Mouse (Mus musculus) urinary bladder, postnatal 25 days (tissue): ENCODE measurements around the gene Fam69b.

Experiments
- DNase-seq: peaks from one replicate; pipeline ENCODE4 v3.0.0; 2022; ENCODE audit warnings: low spot score

Fam69b gene

DNA sequence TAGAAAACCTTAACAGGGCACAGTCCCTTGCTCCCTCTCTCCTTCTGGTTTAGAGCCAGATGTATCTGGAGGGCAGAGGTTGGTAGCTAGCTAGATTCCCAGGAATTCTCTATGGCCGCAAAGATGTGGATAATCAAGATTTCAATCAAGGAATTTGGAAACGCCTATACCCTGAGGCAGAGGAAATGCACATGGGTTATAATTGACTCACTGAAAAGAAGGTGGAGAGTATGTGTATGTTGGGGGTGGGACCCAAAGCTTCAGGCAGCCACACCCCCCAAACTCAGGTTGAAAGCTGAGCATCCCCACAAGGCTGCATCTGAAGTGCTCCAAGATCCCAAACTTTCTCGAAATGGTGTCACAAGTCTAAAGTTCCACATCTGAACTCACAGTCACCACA lies 29.8 kb upstream of the Fam69b start:
- DNase-seq, result no peak

DNA sequence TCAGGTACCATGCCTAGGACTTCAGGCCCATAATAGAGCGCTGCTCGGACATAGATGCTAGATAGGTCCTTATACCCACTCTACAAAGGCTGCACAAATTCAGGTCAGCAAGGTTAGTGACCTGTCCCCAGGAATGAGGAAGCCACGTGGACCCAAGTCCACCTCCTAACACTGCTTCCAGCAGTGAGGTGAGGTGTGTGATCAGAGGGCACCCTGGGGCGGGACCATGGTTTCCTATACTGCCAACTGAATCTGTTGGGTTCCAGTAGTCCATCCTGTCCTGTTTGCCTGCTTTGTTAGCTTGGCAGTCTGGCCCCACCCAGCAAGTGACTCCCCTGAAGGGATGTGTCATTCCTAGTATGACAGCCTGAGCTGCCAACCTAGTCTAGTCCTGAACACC lies 28.3 kb upstream of the Fam69b start:
- no peak for DNase-seq

- no peak for DNase-seq
Measured at GRCm38 (mm10) chr2:26600664-26601063, 27.6 kb upstream of the Fam69b start.

- no peak for DNase-seq
Measured at GRCm38 (mm10) chr2:26601595-26601994, 26.7 kb upstream of the Fam69b start.

DNA sequence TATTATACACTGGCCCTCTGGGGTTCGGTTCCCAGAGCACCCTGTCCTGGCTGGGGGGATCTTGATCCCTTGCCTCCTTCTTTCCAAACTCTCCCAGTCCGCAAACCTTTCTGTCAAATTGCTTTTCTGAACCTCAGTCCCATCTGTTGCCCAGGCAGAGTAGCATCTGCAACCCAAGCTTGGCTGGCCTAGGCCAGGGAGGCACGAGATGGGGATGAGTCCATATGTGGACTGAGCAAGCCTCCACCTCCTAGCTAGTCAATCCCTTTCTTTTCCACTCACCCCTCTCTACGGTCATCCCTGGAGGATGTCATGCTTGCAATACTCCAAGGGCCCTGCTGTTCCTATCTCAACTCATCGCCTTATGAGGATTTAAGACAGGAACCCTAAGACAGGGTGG lies 25.6 kb upstream of the Fam69b start:
- no peak for DNase-seq

DNA sequence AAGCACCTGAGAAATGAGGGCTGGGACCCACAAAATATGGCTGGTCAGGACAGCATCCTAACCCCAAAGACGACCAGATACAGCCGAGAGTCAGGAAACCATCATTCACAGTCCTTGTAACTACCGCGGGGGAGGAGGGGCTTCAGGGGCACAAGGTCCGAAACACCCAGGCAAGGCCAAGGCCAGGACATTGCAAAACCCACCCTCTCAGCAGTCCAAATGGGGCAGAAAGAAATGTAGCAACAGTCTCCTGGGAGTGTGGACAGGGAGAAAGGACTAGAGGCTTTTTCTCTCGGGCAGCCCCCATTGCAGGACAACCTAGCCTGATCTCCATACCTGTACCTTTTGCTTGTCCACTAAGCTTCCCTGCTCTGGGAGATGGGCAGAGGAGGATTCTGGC lies 25.1 kb upstream of the Fam69b start:
- DNase-seq, result no peak

GRCm38 (mm10) chr2:26603720-26604671 lies 24.3 kb upstream of the Fam69b start, which contains the start of gene Agpat2:
Agpat2 (minus strand) TSS chr2:26604417.
- DNase-seq, result peak; percentile 75

DNA sequence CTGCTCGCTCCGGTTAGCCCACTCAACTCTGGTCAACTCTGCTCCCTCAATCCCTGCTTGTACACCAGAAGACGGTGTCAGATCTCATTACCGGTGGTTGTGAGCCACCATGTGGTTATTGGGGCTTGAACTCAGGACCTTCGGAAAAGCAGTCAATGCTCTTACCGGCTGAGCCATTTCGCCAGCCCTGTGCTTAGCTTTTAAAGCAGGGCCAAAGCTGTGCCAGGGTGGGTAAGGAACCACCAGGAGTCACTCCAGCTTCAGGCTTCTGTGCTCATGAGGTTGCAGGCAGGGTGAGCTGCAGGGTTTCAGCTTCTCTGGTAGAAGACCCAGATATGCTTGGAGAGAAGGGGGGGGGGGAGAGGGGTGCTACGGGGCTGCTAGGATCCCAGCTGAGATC lies 22.9 kb upstream of the Fam69b start:
- no peak for DNase-seq

- DNase-seq, result no peak
Measured at GRCm38 (mm10) chr2:26606579-26606978, 21.7 kb upstream of the Fam69b start.

DNA sequence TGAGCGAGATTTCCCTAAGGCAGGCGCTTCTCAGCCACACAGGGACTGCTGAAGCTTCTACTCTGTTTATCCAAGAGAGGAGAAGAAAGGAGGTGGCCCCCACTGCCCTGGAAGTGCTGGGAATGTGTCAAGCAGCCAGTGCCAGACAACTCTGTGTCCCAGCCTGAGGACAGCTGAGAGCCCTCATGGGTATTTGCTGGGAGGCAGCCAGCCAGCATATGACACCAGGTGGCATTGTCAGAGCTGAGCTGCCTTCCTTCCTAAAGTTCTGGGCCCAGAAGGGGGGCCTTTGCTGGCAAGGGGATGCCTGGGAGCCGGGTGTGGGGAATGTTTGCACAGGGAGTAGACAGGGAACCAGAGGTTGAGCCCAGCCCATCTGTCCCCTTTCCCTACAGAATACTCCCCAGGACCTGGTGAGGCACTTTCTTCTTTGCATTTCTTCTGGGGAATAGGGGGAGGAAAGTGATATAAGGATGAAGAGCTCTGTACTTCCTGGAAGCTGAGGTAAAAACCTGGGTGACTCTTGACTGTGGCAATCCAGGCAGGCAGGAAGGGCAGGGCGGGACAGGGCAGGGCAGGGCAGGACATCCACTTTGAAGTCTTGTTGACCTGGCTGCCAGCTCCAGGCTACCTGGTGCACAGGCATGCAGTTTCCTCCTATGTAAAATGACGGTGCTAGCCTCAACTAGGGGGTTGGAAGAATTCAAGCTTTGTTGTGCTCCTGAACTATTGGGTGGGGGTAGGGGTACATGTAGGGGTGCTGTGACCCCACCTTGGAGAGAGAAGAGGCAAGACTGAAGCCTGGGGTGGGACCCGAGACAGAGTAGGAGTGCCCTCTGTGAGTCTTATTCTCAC lies 21.0 kb upstream of the Fam69b start:
- no peak for DNase-seq

- no peak for DNase-seq
Measured at GRCm38 (mm10) chr2:26608781-26609180, 19.5 kb upstream of the Fam69b start.

GRCm38 (mm10) chr2:26609261-26609661 lies 19.0 kb upstream of the Fam69b start:
- DNase-seq, result no peak

DNA sequence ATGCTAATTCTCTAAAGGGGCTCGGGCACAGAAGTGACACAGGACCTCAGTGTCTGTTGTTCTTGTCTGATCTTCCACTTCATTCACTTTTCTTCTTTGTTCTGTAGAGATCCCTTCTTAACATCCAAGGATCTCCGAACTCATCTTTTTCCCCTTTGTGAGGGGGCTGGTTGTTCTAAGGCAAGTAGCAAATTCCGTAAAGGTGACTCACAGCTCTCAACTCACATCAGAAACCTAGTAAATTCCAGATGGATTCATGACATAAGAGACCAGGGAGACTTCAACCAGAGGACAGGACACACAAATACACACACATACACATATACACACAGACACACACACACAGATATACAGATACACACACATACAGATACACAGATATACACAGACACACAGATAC lies 17.7 kb upstream of the Fam69b start:
- no peak for DNase-seq

GRCm38 (mm10) chr2:26611054-26611453 lies 17.2 kb upstream of the Fam69b start:
- DNase-seq, result no peak

DNA sequence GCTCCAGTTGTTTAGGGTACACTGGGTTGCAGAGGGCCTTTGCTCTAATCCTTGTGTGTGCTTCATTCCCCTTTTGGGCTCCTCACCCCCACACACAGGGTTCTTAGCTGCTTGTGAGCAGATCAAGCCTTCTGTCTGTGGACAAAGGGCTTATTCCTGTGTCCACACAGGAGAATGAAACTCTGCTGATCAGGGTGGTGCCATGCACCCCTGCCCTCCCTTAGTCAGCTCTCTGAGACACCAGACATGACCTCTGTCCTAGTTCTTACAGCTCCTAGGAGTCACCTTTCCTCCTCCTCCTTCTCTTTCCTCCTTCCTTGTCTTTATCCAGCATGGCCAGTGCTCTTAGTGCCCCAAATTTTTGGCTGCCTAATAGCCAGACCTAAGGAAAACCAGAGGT lies 16.4 kb upstream of the Fam69b start:
- no peak for DNase-seq

DNA sequence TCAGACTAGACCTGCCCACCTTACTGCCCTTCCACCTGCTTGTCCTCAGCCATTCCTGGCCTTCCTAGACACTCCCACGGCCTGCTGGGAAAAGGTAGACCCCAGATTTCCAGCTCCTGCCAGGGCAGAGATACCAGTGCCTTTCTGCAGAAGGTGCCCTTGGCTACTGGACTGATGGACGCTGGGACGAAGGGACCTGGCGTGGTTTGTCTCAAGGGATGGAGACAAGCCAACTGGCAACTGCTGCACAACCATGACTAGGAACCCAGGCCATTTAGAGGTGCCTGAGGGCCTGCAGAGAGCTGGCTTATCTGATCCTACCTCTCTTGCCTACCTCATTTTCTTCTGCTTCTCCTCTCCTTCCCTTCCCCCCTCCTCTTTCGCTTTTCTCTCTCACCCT lies 13.4 kb upstream of the Fam69b start:
- no peak for DNase-seq

DNA sequence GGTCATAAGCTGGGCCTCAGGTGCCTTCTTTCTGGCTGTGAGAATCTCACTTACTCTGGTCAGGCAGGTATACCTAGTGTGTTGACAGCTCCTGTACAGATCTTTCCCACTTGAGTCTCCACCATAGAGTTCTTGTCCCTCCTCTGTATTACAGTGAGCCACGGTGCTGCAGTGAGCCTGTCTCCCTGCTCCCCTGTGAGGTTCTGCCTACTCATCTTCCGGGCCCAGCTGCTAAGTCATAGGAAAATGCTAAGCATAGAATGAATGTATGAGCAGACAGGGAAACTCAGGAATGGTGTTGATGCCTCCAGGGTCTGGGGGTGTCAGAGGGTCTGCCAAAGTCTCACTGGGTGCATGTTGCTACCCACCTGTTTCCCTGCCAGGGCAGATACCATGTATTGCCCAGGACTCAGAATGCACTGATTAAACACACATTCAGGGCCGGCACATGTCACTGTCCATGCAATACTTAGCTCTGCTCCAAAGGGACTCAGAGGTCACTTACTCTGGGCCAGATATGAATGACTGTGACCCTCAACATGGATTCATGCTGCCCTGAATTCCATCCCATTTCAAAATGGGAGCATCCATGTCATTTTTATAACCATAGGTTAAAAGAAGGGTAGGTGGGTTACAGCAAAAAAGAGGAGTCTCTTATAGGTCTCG lies 12.7 kb upstream of the Fam69b start:
- no peak for DNase-seq

DNA sequence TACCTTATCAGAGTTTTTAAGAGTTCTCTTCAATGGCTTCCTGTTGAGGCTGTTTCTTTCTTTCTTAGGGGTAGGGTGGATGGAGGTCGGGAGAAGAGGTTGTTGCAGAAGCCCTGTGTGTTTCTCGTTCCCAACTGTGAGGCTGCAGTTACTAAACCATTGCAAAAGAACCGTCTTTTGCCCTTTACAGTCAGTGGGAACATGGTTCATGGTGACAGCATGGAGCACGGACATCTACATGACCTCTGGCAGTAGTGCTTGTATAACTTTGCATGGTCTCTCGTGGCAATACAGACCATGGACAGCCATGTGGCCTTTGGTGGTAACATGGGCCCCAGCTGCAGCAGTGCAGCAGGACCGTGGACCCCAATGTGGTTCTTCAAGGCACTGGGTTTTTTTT lies 10.9 kb upstream of the Fam69b start:
- no peak for DNase-seq

DNA sequence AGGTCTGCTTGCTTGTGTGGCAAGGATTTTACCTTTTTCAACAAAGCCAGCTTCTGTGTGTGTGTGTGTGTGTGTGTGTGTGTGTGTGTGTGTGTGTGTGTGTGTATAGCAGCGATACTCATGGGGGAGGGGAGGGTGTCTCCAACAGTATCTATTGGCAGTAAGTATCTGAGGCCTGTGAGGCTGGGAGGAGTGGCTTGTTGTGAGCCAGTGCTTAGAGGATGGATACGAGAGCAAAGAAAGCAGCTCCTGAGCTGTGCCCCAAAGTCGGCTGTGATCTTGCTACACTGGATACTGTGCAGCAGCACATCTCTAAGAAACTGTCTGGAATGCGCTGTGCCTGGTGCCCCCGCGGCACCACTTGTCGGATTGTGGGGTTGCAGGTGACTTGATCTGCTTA lies 10.3 kb upstream of the Fam69b start:
- DNase-seq, result no peak

GRCm38 (mm10) chr2:26621246-26621645 lies 7.0 kb upstream of the Fam69b start:
- no peak for DNase-seq

GRCm38 (mm10) chr2:26622984-26623383 lies 5.3 kb upstream of the Fam69b start:
- DNase-seq, result no peak

- no peak for DNase-seq
Measured at GRCm38 (mm10) chr2:26625419-26625818, 2.8 kb upstream of the Fam69b start.
